Mouse (Mus musculus) central nervous system, embryonic 11.5 days (tissue): ENCODE measurements around the gene Speer2. TPM values are rescaled to one million over a fixed set of nuclear protein-coding genes. Genes with fewer than 3 reads are reported as not detected.

Experiments
- polyA plus RNA-seq: library from polyadenylated mRNA; depleted of rRNA; stranded (reverse); fragments of >200 nt; gene quantifications from 2 replicates; pipeline ENCODE4 v1.2.3, GENCODE M21; 2012; rRNA removed

The Speer2 gene
- not detected in 2 replicates for polyA plus RNA-seq

GRCm38 (mm10) chr16:69863644-69864043 lies at the start of gene Speer2:
TSS of gene Speer2 (minus strand) at chr16:69863744.

